Mouse (Mus musculus) embryo, embryonic 9.5 days (tissue): ENCODE results near the gene Camk2g.

ENCODE experiments used
- DNase-seq: peaks from one replicate; pipeline ENCODE4 v3.0.0-alpha.2; 2017; ENCODE audit errors: extremely low spot score

Camk2g gene

GRCm38 (mm10) chr14:20793758-20794531, at the start of gene Camk2g:
Gene Camk2g (minus strand): TSS chr14:20794088.
- peak; percentile 90 for DNase-seq

- no peak for DNase-seq
These were observed 48.7 kb upstream of the Camk2g start for GRCm38 (mm10) chr14:20842629-20843028.

- no peak for DNase-seq
These were observed 47.6 kb upstream of the Camk2g start for GRCm38 (mm10) chr14:20841526-20841925.

- no peak for DNase-seq
These were observed 43.8 kb upstream of the Camk2g start for GRCm38 (mm10) chr14:20837681-20838080.

GRCm38 (mm10) chr14:20836905-20837376, 43.1 kb upstream of the Camk2g start:
- no peak for DNase-seq

- peak; percentile 77 for DNase-seq
These were observed 42.5 kb upstream of the Camk2g start, which contains the start of gene Plau for GRCm38 (mm10) chr14:20836171-20836904. Gene Plau (plus strand): TSS chr14:20836660.

- DNase-seq, result no peak
These were observed 40.2 kb upstream of the Camk2g start for GRCm38 (mm10) chr14:20834136-20834535.

GRCm38 (mm10) chr14:20833525-20833924, 39.6 kb upstream of the Camk2g start:
- no peak for DNase-seq

GRCm38 (mm10) chr14:20831915-20832314, 38.0 kb upstream of the Camk2g start:
- DNase-seq, result no peak

- DNase-seq, result no peak
These were observed 37.4 kb upstream of the Camk2g start for GRCm38 (mm10) chr14:20831141-20831910.

GRCm38 (mm10) chr14:20829523-20830366, 35.9 kb upstream of the Camk2g start:
- no peak for DNase-seq

GRCm38 (mm10) chr14:20828524-20828923, 34.6 kb upstream of the Camk2g start:
- no peak for DNase-seq

- DNase-seq, result no peak
These were observed 33.6 kb upstream of the Camk2g start for GRCm38 (mm10) chr14:20827491-20827890.

- no peak for DNase-seq
These were observed 33.2 kb upstream of the Camk2g start for GRCm38 (mm10) chr14:20827061-20827460.

- no peak for DNase-seq
These were observed 31.6 kb upstream of the Camk2g start for GRCm38 (mm10) chr14:20825516-20825915.

GRCm38 (mm10) chr14:20824517-20824916, 30.6 kb upstream of the Camk2g start:
- DNase-seq, result no peak

- DNase-seq, result no peak
These were observed 21.6 kb upstream of the Camk2g start for GRCm38 (mm10) chr14:20815448-20815847.

- DNase-seq, result no peak
These were observed 18.0 kb upstream of the Camk2g start for GRCm38 (mm10) chr14:20811779-20812406.

GRCm38 (mm10) chr14:20811236-20811635, 17.3 kb upstream of the Camk2g start:
- DNase-seq, result no peak

- no peak for DNase-seq
These were observed 15.9 kb upstream of the Camk2g start for GRCm38 (mm10) chr14:20809820-20810219.

- DNase-seq, result no peak
These were observed 15.5 kb upstream of the Camk2g start for GRCm38 (mm10) chr14:20809349-20809748.
